Mouse (Mus musculus) kidney, adult 2 months (tissue): ENCODE data around the gene Hint2. TPM values are rescaled to one million over a fixed set of nuclear protein-coding genes. Genes with fewer than 3 reads are reported as not detected.

Experiments used
- DNase-seq: peaks from one replicate; pipeline ENCODE4 v3.0.0; 2021
- H3K27ac ChIP-seq: fragments of 200-500 bp; 2 replicates; pipeline ENCODE4 v1.5.1; 2012; ENCODE audit warnings: low read depth, low read length, control low read depth, inconsistent platforms; ENCODE audit not compliant: insufficient read depth
- H3K27me3 ChIP-seq: fragments of 200-500 bp; replicated peaks from 2 replicates; pipeline ENCODE4 v1.6.1; 2012; ENCODE audit warnings: mild to moderate bottlenecking, moderate library complexity, low read length, inconsistent platforms; ENCODE audit not compliant: control insufficient read depth, insufficient read depth
- H3K36me3 ChIP-seq: fragments of 200-500 bp; 2 replicates; pipeline ENCODE4 v1.6.1; 2012; ENCODE audit warnings: mild to moderate bottlenecking, moderate library complexity, low read length, inconsistent platforms; ENCODE audit not compliant: control insufficient read depth, insufficient read depth
- H3K4me1 ChIP-seq: fragments of 200-500 bp; 2 replicates; pipeline ENCODE4 v1.6.1; 2011; ENCODE audit warnings: low read length; ENCODE audit not compliant: control insufficient read depth, insufficient read depth
- H3K4me3 ChIP-seq: fragments of 200-500 bp; 2 replicates; pipeline ENCODE4 v1.5.1; 2011; ENCODE audit warnings: mild to moderate bottlenecking, low read depth, low read length, control low read depth; ENCODE audit not compliant: insufficient read depth
- CTCF ChIP-seq: fragments of 200-500 bp; conservative IDR thresholded peaks from 2 replicates; pipeline ENCODE4 v1.5.1; 2011; ENCODE audit warnings: low read depth, mild to moderate bottlenecking, control low read depth, low read length, moderate library complexity, mixed read lengths; ENCODE audit not compliant: insufficient read depth, insufficient read length
- POLR2A ChIP-seq: fragments of 200-500 bp; IDR thresholded peaks from one replicate; pipeline ENCODE4 v1.6.1; 2011; ENCODE audit warnings: low read depth, low read length, control low read depth
- WGBS: fragments of 180-500 bp; shearing (Covaris S2); methylation state at CpG from one replicate; pipeline ENCODE4 v1.1.7; 2018; 5-methylcytosine and 5-hydroxymethylcytosine counted together
- polyA plus RNA-seq: library from polyadenylated mRNA; depleted of rRNA; stranded (reverse); fragments of >200 nt; gene quantifications from 2 replicates; pipeline ENCODE4 v1.2.3, GENCODE M21; 2012

Hint2 gene
- polyA plus RNA-seq, 1 experiment: 465 TPM

DNA sequence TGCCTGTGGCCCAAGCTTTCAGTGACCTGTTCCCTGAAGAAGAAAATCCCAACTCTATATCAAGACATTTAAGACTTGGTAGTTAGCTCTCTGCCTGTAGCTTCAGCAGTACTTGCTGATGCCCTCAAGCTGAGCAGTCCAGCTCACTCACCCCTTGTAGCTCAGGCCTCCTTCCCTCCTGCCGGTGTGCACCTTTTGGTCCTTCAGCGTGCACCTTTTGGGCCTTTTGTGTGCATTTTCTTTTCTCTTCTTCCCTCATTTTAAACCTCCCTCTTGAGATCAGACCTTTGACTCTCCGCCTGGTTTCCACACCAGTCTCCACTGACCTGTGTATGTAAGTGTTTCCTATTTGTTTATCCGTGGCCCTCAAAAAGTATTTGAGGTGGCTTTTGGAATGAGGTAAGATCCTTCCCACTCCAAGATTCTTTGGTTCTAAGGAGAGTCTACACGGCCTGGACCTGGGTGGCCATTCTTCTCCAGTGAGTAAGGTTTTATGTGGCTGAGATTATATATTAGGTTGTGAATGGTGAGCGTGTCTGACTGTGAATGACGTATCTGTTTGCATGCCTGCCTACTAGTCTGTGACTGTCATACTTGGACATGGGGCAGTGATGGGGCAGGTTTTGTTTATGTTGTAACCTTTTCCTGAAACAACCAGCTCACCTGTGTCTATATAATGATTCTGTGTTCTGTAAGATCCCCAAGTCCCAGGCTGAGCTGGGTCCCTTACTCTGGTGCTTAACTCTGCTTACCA is 21.5 kb downstream of the Hint2 start:
- H3K4me3 ChIP-seq: no peak overlapping the region
- H3K4me1 ChIP-seq: peaks cover 6% of the 10 kb centered on the region; the same call in 1 of the 2 replicates
- H3K27me3 ChIP-seq: no peaks in the 10 kb centered on the region
- no peak overlapping the region for H3K27ac ChIP-seq
- no peak for DNase-seq
- TF ChIP-seq POLR2A: no peak
- TF ChIP-seq CTCF: no peak
- WGBS: 86% methylated on average over 7 of the region's 7 CpGs
- H3K36me3 ChIP-seq: no peaks in the 10 kb centered on the region

GRCm38 (mm10) chr4:43633736-43634135 is 22.5 kb downstream of the Hint2 start:
- TF ChIP-seq POLR2A (no peak), CTCF (no peak)
- Histone ChIP-seq H3K4me1 (peaks cover 6% of the 10 kb centered on the region; the same call in 1 of the 2 replicates), H3K36me3 (no peaks in the 10 kb centered on the region), H3K27me3 (no peaks in the 10 kb centered on the region), H3K4me3 (no peak overlapping the region), H3K27ac (no peak overlapping the region)
- WGBS: 91% methylated on average over 2 of the region's 2 CpGs
- no peak for DNase-seq

DNA sequence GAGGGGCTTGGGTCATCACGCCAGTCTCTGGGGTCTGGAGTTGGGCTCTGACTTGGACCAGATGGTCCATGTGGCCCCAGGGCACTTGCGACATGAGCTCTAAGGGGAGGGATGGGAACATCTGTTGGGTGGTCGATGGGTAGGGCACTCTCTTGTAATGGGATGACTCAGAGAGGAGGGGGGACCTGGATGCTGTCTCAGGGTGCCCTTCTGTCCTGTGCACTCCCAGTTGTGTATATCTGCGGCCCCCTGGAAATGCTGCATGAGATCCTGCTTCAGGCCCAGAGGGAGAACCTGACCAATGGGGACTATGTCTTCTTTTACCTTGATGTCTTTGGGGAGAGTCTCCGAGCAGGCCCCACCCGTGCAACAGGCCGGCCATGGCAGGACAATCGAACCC is 23.0 kb downstream of the Hint2 start:
- no peak for DNase-seq
- H3K4me1 ChIP-seq: peaks cover 6% of the 10 kb centered on the region; the same call in 1 of the 2 replicates
- WGBS: 90% methylated on average over 8 of the region's 8 CpGs
- TF ChIP-seq CTCF (no peak), POLR2A (no peak)
- no peaks in the 10 kb centered on the region for H3K36me3 ChIP-seq
- no peaks in the 10 kb centered on the region for H3K27me3 ChIP-seq
- H3K27ac ChIP-seq: no peak overlapping the region
- no peak overlapping the region for H3K4me3 ChIP-seq

DNA sequence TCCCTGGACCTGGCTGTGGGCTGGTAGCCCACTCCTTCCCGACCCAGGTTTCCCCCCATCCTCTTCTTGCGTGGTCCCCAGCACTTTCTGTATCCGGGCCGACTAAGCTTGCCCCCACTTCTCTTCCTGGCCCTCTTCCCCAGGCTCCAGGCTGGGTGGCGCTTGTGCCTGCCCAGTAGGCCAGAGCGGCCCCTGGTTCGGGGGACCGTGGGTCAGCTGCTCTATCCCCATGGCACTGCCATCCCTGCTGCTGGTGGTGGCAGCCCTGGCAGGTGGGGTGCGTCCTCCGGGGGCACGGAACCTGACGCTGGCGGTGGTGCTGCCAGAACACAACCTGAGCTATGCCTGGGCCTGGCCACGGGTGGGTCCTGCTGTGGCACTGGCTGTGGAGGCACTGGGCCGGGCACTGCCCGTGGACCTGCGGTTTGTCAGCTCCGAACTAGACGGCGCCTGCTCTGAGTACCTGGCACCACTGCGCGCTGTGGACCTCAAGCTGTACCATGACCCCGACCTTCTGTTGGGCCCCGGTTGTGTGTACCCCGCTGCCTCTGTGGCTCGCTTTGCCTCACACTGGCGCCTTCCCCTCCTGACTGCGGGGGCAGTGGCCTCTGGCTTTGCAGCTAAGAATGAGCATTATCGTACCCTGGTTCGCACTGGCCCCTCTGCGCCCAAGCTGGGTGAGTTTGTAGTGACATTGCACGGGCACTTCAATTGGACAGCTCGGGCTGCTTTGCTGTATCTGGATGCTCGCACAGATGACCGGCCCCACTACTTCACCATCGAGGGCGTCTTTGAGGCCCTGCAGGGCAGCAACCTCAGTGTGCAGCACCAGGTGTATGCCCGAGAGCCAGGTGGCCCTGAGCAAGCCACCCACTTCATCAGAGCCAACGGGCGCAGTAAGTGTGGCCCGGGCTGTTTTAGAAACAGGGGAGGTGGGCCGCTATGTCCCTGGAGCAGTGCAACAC is 24.0 kb downstream of the Hint2 start:
- 67% methylated on average over 42 of the region's 42 CpGs for WGBS
- H3K36me3 ChIP-seq: no peaks in the 10 kb centered on the region
- no peaks in the 10 kb centered on the region for H3K27me3 ChIP-seq
- TF ChIP-seq CTCF: no peak
- no peak for TF ChIP-seq POLR2A
- DNase-seq: peak; percentile 16
- H3K4me1 ChIP-seq: no peaks in the 10 kb centered on the region; the same call in 1 of the 2 replicates
- H3K27ac ChIP-seq: no peak overlapping the region
- H3K4me3 ChIP-seq: peak overlapping the region; percentile 59

- H3K4me3 ChIP-seq: peak within 1 kb of the TSS; percentile 59
- no peak for TF ChIP-seq CTCF
- no peaks in the 10 kb centered on the region for H3K27me3 ChIP-seq
- H3K36me3 ChIP-seq: no peaks in the 10 kb centered on the region
- no peaks in the 10 kb centered on the region; the same call in 1 of the 2 replicates for H3K4me1 ChIP-seq
- no peak within 1 kb of the TSS; the same call in 1 of the 2 replicates for H3K27ac ChIP-seq
- peak; percentile 58 for DNase-seq
- 4% methylated on average over 63 of the region's 70 CpGs for WGBS
Measured at GRCm38 (mm10) chr4:43631046-43631955, 25.0 kb downstream of the Hint2 start, which contains the start of gene Npr2. Gene Npr2 (plus strand): TSS chr4:43631935.

DNA sequence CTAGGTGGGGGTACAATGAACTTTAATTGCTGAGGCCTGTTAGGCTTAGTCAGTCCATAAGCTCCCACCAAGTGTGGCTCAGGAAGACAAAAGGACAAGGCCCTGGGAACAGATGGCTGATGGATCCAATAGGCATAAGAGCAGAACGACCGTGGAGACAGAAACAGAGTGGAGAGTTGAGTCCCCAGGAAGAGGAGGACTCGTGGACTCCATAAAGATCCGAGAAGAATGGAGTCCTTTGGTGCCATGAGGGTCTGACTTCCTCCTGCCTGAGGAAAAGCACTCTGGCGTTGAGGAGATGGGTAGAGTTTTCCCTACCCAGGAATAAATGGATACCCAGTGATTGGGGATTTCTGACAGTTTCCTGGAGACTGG is 25.6 kb downstream of the Hint2 start:
- Histone ChIP-seq H3K27ac (no peak overlapping the region), H3K4me1 (no peaks in the 10 kb centered on the region; the same call in 1 of the 2 replicates), H3K36me3 (no peaks in the 10 kb centered on the region), H3K4me3 (no peak overlapping the region), H3K27me3 (no peaks in the 10 kb centered on the region)
- TF ChIP-seq POLR2A (no peak), CTCF (no peak)
- 46% methylated on average over 5 of the region's 5 CpGs for WGBS
- no peak for DNase-seq
